Mouse (Mus musculus) forebrain, embryonic 13.5 days (tissue): ENCODE data around the gene Slc27a2. TPM values are rescaled to one million over a fixed set of nuclear protein-coding genes. Genes with fewer than 3 reads are reported as not detected.
A peak's percentile ranks its signal among the peaks of the same experiment; 100 is the strongest.
"Not testable (repeated sequence)": the region's sequence is repeated elsewhere in the genome, so short reads cannot be mapped to it uniquely, and the experiment has no call there.

ENCODE experiments used
- ATAC-seq: fragments of 200-750 bp; cut with Nextera tagmentation; 2 replicates; pipeline ENCODE4 v1.8.0; 2017
- H3K27ac ChIP-seq: fragments of 300-500 bp; sonication (generic); 2 replicates; pipeline ENCODE4 v1.5.1; 2015; ENCODE audit warnings: inconsistent platforms, mild to moderate bottlenecking, moderate library complexity
- H3K27me3 ChIP-seq: fragments of 300-500 bp; sonication (generic); 2 replicates; pipeline ENCODE4 v1.6.1; 2015; ENCODE audit warnings: mild to moderate bottlenecking, inconsistent platforms
- H3K36me3 ChIP-seq: fragments of 300-500 bp; sonication (generic); 2 replicates; pipeline ENCODE4 v1.6.1; 2015; ENCODE audit warnings: mild to moderate bottlenecking, inconsistent platforms; ENCODE audit not compliant: poor library complexity, severe bottlenecking
- H3K4me1 ChIP-seq: fragments of 300-500 bp; sonication (generic); 2 replicates; pipeline ENCODE4 v1.6.1; 2015; ENCODE audit warnings: inconsistent platforms
- H3K4me2 ChIP-seq: fragments of 300-500 bp; sonication (generic); 2 replicates; pipeline ENCODE4 v1.6.1; 2015; ENCODE audit warnings: inconsistent platforms, mild to moderate bottlenecking, moderate library complexity
- H3K4me3 ChIP-seq: fragments of 300-500 bp; sonication (generic); 2 replicates; pipeline ENCODE4 v1.5.1; 2015; ENCODE audit warnings: mild to moderate bottlenecking, inconsistent platforms
- H3K9ac ChIP-seq: fragments of 300-500 bp; sonication (generic); 2 replicates; pipeline ENCODE4 v1.6.1; 2015; ENCODE audit warnings: mild to moderate bottlenecking, inconsistent platforms
- H3K9me3 ChIP-seq: fragments of 300-500 bp; sonication (generic); replicated peaks from 2 replicates; pipeline ENCODE4 v1.6.1; 2016; ENCODE audit warnings: inconsistent platforms
- WGBS: fragments of 180-500 bp; shearing (Covaris S2); methylation state at CpG from one replicate; pipeline ENCODE4 v1.1.7; 2015; 5-methylcytosine and 5-hydroxymethylcytosine counted together
- polyA plus RNA-seq: library from polyadenylated mRNA; unstranded; fragments of >200 nt; fragmentation: Nextera tagmentation; extraction: Ambion mirVana; gene quantifications from 2 replicates; pipeline ENCODE4 v1.2.1, GENCODE M21; 2015

The Slc27a2 gene
- polyA plus RNA-seq: 2.8 and 4.0 TPM in 2 replicates

DNA sequence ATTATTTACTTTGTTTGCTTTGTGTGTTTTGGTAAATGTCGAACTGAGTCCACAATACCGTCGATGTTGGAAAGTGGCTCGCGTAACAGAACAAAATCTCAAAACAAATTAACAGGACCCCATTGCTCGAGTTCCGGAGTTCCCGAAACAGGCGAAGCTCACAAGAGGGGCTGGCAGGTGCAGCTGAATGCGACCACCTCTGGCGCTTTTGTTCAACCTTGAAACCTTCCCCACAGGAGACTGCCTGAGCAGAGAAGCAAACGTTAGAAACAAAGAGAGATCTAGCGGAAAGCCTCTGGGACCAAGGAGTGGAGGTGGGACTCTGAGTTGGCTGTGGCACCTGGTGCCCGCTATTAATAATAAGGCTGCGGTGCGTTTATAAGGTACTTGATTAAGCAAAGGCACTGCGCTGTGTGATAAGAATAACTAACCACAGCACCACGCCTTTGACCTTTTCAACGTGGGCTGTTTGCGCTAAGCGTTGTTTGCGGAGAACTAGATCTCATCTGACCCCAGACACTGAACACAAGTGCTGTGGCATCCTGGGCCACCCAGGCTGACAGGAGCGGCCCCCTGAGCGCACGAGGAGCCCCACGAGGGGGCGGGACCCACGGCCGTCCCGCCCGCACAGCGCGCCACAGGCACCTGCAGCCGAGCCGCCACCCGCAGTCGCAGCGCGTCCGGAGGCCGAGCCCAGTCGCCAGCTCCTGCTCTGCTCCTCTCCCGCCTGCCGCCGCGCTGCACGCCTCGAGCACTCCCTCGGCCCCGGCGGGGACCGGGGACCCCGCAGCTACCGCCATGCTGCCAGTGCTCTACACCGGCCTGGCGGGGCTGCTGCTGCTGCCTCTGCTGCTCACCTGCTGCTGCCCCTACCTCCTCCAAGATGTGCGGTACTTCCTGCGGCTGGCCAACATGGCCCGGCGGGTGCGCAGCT lies at the start of gene Slc27a2:
TSS of gene Slc27a2 (plus strand) at position 51 of the 934 bp plus-strand sequence.
- peak; percentile 87 for ATAC-seq

DNA sequence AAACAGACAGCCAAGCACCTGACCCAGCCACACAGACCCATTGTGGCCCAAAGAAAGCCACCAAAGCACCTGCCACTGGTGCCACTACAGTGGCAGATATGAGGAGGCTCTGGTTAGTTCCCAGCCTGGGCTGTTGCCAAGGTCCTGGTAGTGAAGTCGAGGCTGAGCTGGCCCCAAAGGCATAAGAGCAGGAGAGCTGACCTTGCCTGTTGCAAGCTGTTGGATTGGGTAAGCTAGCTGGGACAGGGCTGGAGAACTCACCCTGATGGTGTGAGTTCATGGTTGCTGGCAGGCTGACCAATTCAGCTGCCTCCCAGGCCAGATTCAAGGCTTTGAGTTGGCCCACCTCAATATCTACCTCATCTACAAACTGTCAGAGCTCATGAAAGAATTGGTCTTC lies 47.1 kb upstream of the Slc27a2 start:
- no peaks in the 10 kb centered on the region for H3K4me1 ChIP-seq
- no peaks in the 10 kb centered on the region for H3K9me3 ChIP-seq
- H3K4me3 ChIP-seq: no peak overlapping the region
- ATAC-seq: no peak
- no peak overlapping the region for H3K4me2 ChIP-seq
- H3K9ac ChIP-seq: no peak overlapping the region
- WGBS: 93% methylated on average over 1 of the region's 1 CpGs
- H3K36me3 ChIP-seq: no peaks in the 10 kb centered on the region
- H3K27ac ChIP-seq: no peak overlapping the region
- no peaks in the 10 kb centered on the region for H3K27me3 ChIP-seq

More for the DNA sequence above, at the start of gene Slc27a2:
- peak within 1 kb of the TSS; percentile 99 for H3K4me2 ChIP-seq
- no peak within 1 kb of the TSS for H3K27ac ChIP-seq
- H3K4me3 ChIP-seq: peak within 1 kb of the TSS; percentile 66
- H3K4me1 ChIP-seq: peaks cover 12% of the 10 kb centered on the region; the same call in 1 of the 2 replicates
- peaks cover 49% of the 10 kb centered on the region for H3K27me3 ChIP-seq
- no peaks in the 10 kb centered on the region for H3K36me3 ChIP-seq
- under 1% methylated on average over 55 of the region's 61 CpGs for WGBS
- H3K9ac ChIP-seq: peak within 1 kb of the TSS; percentile 69
- no peaks in the 10 kb centered on the region for H3K9me3 ChIP-seq

DNA sequence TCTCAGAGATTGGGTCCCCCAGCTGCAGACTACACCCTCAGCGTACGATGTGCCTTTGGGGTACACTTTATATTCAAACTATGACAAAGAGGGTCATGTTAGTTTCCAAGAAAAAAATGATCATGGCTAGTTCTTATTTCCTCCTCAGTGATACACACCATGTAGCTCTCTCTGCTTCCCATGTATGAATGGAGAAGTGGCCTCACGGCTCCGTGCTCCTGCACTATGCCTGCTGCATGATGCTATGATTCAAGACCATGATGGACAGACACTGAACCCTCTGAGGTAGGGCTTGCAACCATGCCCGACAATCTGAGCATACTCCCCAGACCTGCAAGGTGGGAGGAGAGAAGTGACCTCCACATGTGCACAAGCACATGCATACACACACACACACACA lies 44.7 kb upstream of the Slc27a2 start:
- no peaks in the 10 kb centered on the region for H3K27me3 ChIP-seq
- no peak for ATAC-seq
- H3K9ac ChIP-seq: no peak overlapping the region
- H3K27ac ChIP-seq: no peak overlapping the region
- H3K4me3 ChIP-seq: no peak overlapping the region
- H3K4me1 ChIP-seq: no peaks in the 10 kb centered on the region
- no peak overlapping the region for H3K4me2 ChIP-seq
- no peaks in the 10 kb centered on the region for H3K9me3 ChIP-seq
- no peaks in the 10 kb centered on the region for H3K36me3 ChIP-seq
- 93% methylated on average over 5 of the region's 5 CpGs for whole genome bisulfite sequencing

DNA sequence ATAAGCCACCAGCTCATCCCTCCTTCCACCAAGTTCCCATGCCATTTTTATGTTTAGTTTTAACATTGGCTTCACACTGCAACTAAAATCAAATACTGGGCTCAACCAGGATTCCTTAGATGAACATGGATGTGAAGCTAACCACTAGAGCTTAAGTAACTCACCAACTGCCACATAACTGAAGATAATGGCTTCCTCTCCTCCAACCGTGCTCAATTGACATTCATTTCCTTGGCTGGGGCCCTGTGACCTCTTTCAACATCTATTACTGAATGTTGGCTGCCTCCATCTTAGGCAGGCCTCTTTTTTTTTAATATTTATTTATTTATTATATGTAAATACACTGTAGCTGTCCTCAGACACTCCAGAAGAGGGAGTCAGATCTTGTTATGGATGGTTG lies 44.0 kb upstream of the Slc27a2 start:
- no peaks in the 10 kb centered on the region for H3K36me3 ChIP-seq
- ATAC-seq: no peak
- no peaks in the 10 kb centered on the region for H3K9me3 ChIP-seq
- H3K27ac ChIP-seq: no peak overlapping the region
- H3K4me3 ChIP-seq: no peak overlapping the region
- H3K4me2 ChIP-seq: no peak overlapping the region
- 73% methylated on average over 1 of the region's 1 CpGs for WGBS
- no peak overlapping the region for H3K9ac ChIP-seq
- no peaks in the 10 kb centered on the region for H3K4me1 ChIP-seq
- H3K27me3 ChIP-seq: no peaks in the 10 kb centered on the region

DNA sequence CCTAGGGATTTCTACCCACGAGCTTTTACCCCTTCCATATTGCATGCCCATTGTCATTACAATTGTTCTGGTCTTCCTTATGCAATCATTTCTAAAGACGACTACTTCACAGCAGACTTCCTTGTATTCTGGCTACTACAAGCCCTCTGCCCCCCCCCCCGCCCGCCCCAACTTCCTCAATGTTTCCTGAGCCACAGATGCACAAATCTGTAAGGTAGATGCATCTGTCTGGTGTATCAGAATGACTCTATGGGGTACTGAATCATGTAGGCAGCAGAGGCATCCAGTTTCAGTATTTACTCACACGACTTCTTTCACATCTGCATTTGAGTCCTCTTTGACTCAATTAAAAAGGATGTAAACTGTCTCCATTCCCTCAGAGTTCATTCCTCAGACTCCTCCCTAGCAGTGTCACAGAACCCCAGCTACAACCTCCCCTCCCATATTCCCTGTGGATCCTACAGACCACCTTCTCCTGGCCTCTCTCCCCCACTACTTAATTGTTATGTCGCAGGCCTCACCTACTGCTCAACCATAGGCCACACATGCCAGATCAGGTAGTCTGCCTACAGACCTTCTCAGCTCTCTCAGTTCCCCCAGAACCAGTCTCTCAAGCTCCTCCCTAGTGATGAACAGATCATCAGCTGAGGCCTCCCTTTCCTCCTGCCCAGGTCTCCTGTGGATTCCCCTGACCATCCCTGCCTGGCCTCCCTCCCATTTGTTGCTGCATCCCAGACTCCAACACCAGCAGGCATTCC lies 37.0 kb upstream of the Slc27a2 start:
- Histone ChIP-seq H3K4me3 (no peak overlapping the region), H3K4me1 (no peaks in the 10 kb centered on the region), H3K9ac (no peak overlapping the region), H3K9me3 (no peaks in the 10 kb centered on the region), H3K27me3 (no peaks in the 10 kb centered on the region), H3K4me2 (no peak overlapping the region), H3K27ac (no peak overlapping the region), H3K36me3 (no peaks in the 10 kb centered on the region)
- ATAC-seq: no peak
- WGBS: 82% methylated on average over 6 of the region's 6 CpGs

DNA sequence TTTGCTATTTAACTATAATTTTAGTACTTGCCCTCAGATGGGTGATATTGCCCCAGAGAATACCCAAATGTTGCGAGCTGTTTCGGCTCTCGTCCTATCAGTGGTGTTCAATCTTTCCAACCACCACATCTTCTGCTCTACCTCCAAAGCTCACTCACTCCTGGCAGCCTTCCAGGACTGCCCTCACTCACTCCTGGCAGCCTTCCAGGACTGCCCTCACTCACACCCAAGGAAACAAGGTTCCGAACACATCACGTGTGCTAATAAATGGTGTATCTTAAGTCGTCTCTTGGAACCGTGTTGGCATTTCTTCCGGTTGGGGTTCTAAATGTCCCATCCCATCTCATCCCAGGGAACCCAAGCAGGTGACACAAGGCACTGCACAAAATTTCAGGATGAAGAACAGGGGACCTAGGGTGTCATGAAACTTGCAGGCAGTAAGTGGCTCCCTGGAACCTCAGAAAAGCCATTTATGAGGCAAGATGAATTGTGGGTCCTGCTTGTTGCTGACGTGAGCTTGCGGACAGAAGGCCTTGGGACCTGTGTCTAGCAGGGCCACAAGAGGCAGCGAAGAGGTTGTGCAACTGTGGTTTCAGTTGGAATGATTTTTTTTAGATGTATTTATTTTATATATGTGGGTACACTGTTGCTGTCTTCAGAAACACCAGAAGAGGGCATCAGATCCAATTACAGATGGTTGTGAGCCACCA lies 32.2 kb upstream of the Slc27a2 start:
- no peaks in the 10 kb centered on the region for H3K9me3 ChIP-seq
- H3K4me3 ChIP-seq: no peak overlapping the region
- 82% methylated on average over 11 of the region's 11 CpGs for WGBS
- ATAC-seq: no peak
- no peak overlapping the region for H3K4me2 ChIP-seq
- no peaks in the 10 kb centered on the region for H3K36me3 ChIP-seq
- no peaks in the 10 kb centered on the region for H3K27me3 ChIP-seq
- H3K4me1 ChIP-seq: no peaks in the 10 kb centered on the region
- no peak overlapping the region for H3K9ac ChIP-seq
- H3K27ac ChIP-seq: no peak overlapping the region

DNA sequence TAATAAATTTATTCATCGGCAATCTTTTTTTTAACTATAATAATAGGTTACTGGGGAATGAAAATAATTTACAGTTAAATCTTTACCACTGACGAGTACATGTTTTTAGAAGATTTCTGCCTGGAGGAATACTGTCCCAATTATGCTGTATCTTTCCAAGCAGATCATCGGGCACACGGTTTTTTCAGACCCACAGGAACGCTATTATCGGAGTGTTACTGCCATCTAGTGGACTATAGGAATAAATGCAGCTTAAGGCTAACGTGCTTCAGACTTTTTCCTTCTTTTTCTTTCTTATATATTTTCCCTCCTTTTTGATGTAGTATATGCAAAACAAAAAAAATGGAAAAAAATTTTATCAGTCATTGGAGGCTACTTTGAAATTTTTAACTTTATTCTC lies 31.4 kb upstream of the Slc27a2 start:
- no peaks in the 10 kb centered on the region for H3K27me3 ChIP-seq
- 15% methylated on average over 7 of the region's 7 CpGs for WGBS
- H3K36me3 ChIP-seq: no peaks in the 10 kb centered on the region
- no peak overlapping the region for H3K4me3 ChIP-seq
- no peaks in the 10 kb centered on the region for H3K4me1 ChIP-seq
- H3K4me2 ChIP-seq: no peak overlapping the region
- H3K9ac ChIP-seq: no peak overlapping the region
- ATAC-seq: peak; percentile 75
- no peak overlapping the region for H3K27ac ChIP-seq
- H3K9me3 ChIP-seq: no peaks in the 10 kb centered on the region

DNA sequence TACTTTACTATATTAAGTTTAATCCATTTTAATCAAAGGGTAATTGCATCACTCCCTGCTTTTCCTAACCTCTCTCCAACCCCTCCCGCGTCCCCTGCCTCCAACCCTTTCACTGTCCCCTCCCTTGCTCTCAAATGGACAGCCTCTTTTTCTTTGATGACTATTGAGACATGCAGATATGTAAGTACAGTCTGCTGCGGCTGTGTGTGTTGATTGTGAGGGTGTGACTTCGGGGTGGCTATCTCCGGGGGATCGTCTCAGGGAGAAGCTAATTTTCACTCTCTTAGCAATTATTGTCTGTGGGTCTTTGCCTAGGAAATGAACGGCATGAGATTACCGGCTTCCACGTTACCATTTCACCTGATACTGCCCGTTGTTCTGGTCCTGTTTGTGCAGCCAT lies 30.7 kb upstream of the Slc27a2 start:
- 80% methylated on average over 10 of the region's 10 CpGs for WGBS
- no peak overlapping the region for H3K4me2 ChIP-seq
- no peaks in the 10 kb centered on the region for H3K27me3 ChIP-seq
- no peaks in the 10 kb centered on the region for H3K9me3 ChIP-seq
- H3K27ac ChIP-seq: no peak overlapping the region
- H3K36me3 ChIP-seq: no peaks in the 10 kb centered on the region
- H3K4me3 ChIP-seq: no peak overlapping the region
- no peak for ATAC-seq
- H3K9ac ChIP-seq: no peak overlapping the region
- no peaks in the 10 kb centered on the region for H3K4me1 ChIP-seq

DNA sequence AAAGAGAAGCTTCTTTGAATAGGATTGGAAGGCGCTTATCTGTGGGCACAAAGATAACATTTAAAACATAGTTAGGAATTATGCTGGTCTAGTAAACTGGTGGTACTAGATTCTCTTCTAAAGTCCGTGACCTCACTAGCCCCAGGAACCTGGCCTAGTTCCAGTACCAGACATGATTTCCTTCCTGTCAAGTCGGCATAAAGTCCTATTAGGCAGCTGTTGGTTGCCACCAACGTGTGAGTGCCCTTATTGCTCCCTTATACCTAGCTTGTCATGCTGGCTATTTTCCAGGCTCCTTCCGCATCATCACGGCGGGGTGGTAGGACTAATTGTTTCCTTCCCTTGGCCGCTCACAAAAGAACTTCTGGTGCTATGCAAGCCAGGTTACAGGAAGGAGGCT lies 30.2 kb upstream of the Slc27a2 start:
- no peaks in the 10 kb centered on the region for H3K4me1 ChIP-seq
- H3K36me3 ChIP-seq: no peaks in the 10 kb centered on the region
- H3K27me3 ChIP-seq: no peaks in the 10 kb centered on the region
- no peaks in the 10 kb centered on the region for H3K9me3 ChIP-seq
- 67% methylated on average over 8 of the region's 8 CpGs for WGBS
- no peak for ATAC-seq
- H3K4me3 ChIP-seq: no peak overlapping the region
- H3K27ac ChIP-seq: no peak overlapping the region
- H3K9ac ChIP-seq: no peak overlapping the region
- H3K4me2 ChIP-seq: no peak overlapping the region

DNA sequence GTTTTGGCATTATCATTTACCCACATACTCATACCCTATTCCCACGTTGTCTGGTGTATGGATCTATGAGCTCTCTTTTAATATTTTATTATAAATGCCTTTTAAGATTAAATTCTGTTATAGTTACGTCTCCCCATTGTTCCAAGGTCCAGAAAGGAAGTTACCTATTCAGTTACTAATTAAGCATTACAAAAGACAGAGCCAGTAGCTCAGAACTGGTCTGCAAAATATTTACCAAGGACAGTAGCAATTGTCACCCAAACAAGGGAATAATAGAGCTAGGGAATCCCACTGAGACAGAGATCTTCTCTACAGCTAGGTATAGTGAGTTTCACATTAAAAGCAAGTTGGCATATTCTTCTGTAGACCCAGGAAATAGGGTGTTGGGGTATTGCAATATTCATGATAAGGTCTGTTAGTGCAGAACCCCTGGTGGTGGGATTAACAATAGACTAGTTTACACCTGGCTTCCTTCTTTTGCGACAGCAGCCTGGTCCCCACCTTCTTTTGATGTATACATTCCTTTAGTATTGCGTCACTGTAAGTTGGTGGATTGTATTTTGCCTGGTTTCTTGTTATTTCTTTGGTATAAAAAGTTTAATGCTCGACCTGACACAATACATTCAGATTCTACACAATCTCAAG lies 29.0 kb upstream of the Slc27a2 start:
- not testable (repeated sequence) for H3K27ac ChIP-seq, H3K4me3 ChIP-seq, H3K36me3 ChIP-seq, ATAC-seq, H3K9ac ChIP-seq, H3K27me3 ChIP-seq, H3K4me1 ChIP-seq, H3K4me2 ChIP-seq, H3K9me3 ChIP-seq
- WGBS: 55% methylated on average over 5 of the region's 5 CpGs

DNA sequence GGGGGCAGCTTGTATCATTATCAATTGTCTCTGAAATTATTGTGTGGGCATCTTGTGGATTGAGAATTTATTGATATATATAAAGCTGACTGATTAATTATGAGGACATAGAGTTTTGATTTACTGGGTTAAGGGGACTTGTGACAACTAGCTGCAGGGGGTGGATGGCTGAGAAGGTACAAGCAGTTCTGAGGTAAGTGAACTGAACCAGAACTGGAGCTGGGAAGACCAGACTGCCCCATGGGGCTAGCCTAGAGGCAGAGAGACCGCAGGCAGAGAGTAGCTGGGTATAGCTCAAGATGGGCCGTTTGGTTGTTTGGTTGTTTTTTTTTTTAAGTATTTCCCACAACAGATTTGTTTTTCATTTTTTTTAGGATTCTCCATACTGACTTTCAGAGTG lies 27.9 kb upstream of the Slc27a2 start:
- H3K27me3 ChIP-seq: no peaks in the 10 kb centered on the region
- H3K9ac ChIP-seq: no peak overlapping the region
- no peaks in the 10 kb centered on the region for H3K9me3 ChIP-seq
- H3K4me2 ChIP-seq: no peak overlapping the region
- H3K36me3 ChIP-seq: no peaks in the 10 kb centered on the region
- WGBS: 86% methylated on average over 2 of the region's 2 CpGs
- H3K4me1 ChIP-seq: no peaks in the 10 kb centered on the region
- H3K27ac ChIP-seq: no peak overlapping the region
- H3K4me3 ChIP-seq: no peak overlapping the region
- no peak for ATAC-seq
